ENCODE assay signal across 16 mouse cellular contexts in the genomic region with DNA sequence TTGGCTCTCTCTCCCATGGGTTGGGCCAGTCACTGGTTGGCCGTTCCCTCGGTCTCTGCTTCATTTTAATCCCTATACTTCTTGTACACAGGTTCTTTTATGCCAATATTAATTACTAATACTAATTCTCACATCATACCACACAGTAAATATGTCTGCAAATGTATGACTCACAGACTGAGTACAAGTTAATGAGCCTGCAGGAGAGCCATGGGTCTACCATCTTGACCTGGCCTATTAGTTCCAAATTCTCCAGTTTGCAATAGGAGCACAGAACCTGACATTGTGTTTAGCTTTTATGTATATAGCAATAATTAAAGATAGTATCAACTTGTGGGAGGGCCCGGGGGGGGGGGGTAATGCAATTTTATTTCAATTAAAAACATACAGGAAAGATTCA.
"Had no signal": no experiment of that assay in that cellular context is flagged by ENCODE, and none has a peak within 500 bp of the region (broad histone marks: within the 10 kb centered on the region; RNA-seq: fewer than 3 reads in every experiment).

No protein-coding gene starts in this region.

- H3K27me3 ChIP-seq: limb, embryonic 12.5 days; liver, embryonic 12.5 days; liver, embryonic 15.5 days; lung, embryonic 15.5 days had no signal

- H3K4me1 ChIP-seq: limb, embryonic 12.5 days; liver, embryonic 15.5 days; lung, embryonic 15.5 days had no signal

- H3K4me2 ChIP-seq: limb, embryonic 12.5 days; liver, embryonic 12.5 days; liver, embryonic 15.5 days; lung, embryonic 15.5 days; midbrain, embryonic 11.5 days had no signal

- H3K9ac ChIP-seq: limb, embryonic 12.5 days; liver, embryonic 12.5 days; liver, embryonic 15.5 days; lung, embryonic 15.5 days had no signal

- H3K9me3 ChIP-seq: limb, embryonic 12.5 days; liver, embryonic 12.5 days; liver, embryonic 15.5 days; lung, embryonic 15.5 days had no signal

- H3K4me3 ChIP-seq: left cerebral cortex, adult 2 months; limb, embryonic 12.5 days; liver, embryonic 12.5 days; liver, embryonic 15.5 days; lung, embryonic 15.5 days had no signal

- DNase-seq: kidney, adult 2 months; kidney, postnatal 10 days; kidney, postnatal 36 days; layer of hippocampus, adult 9-11 months; liver; lung, adult 18-20 months; lung, postnatal 10 days; lung, postnatal 36 days; midbrain, embryonic 14.5 days; thymus, postnatal 25 days had no signal

- H3K27ac ChIP-seq: left cerebral cortex, adult 2 months; limb, embryonic 12.5 days; liver, embryonic 12.5 days; liver, embryonic 15.5 days; lung, embryonic 15.5 days had no signal
